Mouse (Mus musculus) T-helper 2 cell (primary cell): ENCODE data around the gene Dnaaf5.

ENCODE experiments used
- in situ Hi-C: fragments of 300-600 bp; cut with MboI, MseI; formaldehyde crosslinking; loops from one replicate; pipeline ENCODE4 v1.15.1; 2025; ENCODE audit warnings: high pct_unique_total_duplicates

The Dnaaf5 gene

DNA sequence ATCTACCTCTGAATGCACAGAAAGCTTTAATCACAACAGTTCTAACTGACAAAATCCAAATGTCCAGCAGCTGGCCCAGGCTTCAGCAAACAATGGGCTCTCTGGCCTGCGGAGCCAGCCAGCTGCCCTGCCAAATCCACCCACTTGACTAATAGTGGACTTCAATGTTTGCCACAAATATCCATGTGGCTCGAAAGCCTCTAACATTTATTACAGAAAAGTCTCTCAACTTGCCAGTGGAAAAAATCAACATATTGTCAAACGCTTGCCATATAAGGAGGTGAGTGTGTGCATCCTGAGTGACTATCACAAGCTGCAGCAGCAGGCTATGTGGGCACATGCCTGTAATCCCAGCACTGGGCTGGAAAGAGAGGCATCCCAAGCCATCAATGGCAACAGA is 48.8 kb downstream of the Dnaaf5 start:
- in situ Hi-C loops: no loop called here

DNA sequence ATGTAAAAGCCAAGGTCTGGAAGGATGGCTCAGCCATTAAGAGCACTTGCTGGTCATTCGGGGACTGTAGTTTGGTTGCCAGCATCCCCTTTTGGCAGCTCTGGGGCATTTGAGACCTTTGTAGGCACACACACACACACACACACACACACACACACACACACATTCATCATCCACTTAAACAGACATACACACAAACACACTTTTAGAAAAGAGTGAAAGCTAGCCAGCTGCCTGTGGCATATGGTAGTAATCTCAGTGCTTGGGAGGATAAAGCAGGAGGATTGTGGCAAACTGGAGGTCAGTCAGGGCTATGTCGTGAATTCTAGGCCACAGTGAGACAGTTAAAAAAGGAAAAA is 49.6 kb downstream of the Dnaaf5 start:
- in situ Hi-C loops: no loop called here

DNA sequence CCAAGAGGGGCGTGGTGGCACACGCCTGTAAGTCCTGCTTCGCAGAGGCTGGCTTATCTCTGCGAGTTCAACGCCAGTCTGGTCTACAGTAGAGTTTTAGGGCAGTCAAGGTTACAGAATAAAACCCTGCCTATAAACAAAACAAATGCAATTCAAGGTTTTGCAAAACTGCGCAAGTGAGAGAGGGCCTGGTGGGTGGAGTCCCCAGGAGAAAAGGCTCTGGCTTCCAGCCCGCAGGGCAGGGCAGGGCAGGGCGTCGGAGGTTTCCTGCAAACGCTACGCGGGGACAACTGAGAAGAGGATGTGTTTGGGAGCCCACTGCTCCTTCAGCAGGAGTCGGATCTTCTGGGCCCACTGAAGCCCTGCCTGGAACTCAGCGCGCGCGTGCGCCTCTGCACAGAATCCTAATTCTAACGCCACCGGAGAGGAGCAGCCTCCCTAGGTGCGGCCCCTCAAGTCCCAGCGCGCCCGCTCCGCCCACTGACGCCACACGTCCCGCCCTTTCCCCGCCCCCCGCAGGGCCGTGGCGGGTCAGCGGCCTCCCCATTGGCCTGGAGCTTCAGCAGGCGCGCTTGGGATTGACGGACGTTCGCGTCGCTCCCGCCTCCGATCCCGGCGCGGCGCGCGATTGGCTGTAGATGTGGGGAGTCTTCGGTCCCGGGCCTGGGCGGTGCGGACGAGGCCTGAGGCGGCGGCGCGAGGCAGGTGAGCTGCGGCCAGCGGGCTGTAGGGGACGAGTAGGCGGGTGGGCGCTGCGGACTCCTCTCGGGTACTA is 50.2 kb downstream of the Dnaaf5 start, which contains the start of gene Sun1:
Gene Sun1 (plus strand): TSS at position 643 of the 775 bp plus-strand sequence.
- in situ Hi-C loops: loop anchor here (5.0 kb wide), 1 partner anchor 47 kb away; no protein-coding TSS in a partner anchor

DNA sequence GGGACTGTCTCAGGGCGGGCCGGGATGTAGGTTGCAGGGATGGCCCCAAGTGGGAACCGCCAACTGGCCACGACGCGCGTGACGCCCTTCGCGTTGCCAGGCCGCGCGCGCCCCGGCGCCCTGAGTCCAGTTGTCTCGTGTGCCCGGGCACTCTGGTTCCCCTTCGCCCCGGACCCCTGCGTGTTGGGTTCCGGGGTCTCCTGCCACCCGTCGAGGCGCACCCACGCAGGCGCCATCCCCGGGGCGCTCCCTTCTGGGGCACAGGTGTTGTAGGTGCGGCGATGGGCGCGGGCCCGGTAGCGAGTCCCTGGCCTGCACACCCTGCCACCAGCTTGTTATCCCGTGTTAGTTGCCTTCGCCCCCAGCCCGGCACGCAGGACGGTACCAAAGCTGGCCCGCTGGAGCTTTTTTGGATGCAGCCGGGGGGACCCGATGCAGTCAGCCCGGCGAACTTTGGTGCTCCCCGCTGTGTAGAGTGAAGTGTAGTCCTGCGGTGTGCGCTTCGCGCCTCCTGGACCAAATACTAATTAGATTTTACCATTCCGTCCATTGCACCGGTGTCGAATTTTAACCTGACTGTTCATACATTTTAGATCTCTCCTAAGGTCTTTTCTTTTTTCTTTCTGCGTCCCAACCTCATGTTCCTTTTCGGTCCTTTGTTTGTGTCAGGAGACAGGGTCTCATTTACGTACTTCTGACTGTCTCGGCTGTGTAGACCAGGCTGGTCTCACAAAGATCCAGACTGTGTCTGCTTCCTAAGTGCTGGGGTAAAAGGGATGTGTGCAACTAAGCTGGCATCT is 50.9 kb downstream of the Dnaaf5 start:
- in situ Hi-C loops: loop anchor here (5.0 kb wide), 1 partner anchor 46 kb away; no protein-coding TSS in a partner anchor

DNA sequence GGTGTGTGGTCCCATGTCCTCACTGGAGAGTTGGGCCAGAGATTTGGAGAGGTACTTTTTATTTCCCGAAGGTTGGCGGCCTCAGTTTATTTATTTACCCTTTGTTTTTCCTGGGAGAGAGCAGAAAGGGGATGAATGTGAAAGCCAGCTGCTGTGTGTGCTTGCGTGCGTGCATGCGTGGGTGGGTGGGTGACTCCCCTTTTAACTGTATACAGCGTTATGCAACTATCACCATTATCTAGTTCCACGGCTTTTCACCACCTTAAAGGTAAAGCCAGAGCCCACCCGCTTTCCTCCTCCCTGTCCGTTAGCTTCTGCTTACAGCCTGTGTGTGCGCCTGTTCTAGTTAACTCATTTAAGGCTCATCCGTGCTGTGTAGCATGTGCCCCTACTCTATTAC is 52.1 kb downstream of the Dnaaf5 start:
- in situ Hi-C loops: loop anchor here (5.0 kb wide), 1 partner anchor 45 kb away; no protein-coding TSS in a partner anchor

DNA sequence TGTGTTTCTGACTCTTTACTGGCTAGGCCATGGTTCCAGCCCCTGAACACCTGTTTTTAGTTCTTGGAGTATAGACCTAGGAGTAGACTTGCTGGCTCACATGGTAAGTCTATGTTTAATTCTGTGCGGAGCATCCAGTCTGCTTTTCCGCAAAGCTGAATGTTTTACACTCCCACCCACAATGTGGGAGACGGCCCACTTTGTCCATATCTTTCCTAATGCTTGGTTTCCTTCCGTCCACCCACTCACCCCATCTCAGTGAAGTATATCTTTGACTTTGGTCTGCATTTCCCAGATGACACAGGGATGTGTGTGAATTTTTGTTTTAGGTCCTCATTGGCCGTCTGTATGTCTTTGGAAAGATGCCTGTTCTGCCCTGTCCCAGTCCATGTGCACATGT is 53.3 kb downstream of the Dnaaf5 start:
- in situ Hi-C loops: loop anchor here (5.0 kb wide), 1 partner anchor 44 kb away; no protein-coding TSS in a partner anchor

DNA sequence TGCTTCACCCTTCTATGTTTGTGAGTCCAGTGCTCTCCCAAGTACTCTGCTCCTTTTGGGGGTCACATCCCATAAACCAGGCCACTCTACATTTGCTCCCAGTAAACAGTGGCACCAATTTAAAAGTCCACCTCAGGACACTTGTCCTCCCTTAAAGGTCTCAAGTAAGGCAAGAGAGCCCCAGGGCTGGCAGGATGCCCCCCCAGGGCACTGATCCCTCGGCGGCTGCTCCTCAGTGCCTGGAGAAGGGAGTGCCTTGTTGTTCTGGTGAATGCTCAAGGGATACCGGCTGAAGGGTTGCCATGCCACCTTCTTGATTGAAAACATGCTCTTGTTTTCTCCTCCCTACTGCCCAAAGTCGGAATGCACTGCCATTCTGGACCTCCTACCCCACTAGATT is 56.1 kb downstream of the Dnaaf5 start:
- in situ Hi-C loops: no loop called here

DNA sequence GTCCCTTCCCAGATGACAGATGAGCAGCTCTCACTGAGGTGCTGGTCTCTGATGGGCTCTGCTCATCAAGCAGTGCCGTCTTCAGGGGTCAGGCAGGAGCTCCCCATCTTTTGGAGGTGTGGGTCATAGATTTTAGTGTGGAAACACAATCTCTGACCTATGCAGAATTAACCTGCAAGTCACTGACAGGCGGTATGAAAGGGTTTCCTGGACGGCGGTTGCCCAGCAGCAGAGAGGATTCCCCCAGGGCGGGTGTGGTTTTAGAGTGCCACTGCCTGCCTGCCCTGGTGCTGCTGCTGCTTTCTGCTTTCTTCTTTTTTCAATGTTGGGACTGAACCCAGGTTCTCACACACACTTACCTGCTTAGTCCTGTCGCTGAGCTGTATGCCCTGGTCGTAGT is 56.5 kb downstream of the Dnaaf5 start:
- in situ Hi-C loops: no loop called here

DNA sequence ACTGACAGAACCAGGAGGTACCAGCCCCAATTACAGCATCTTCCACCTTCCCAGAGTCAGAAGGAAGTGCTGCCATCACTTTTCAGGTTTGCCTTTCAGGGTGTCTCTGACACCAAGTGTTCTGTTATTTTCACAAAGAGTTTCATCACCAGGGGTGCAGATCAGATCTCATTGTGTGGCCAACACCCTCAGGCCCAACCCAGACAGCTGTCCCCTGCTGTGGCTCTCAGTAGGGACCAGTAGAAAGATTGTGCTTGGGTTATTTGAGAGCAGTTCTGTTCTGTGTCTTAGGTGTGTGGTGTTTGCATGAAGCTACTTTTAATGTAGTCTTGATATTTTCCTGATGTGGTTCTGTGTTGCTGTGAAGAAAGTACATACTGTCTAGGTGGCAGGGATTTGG is 58.2 kb downstream of the Dnaaf5 start:
- in situ Hi-C loops: no loop called here

DNA sequence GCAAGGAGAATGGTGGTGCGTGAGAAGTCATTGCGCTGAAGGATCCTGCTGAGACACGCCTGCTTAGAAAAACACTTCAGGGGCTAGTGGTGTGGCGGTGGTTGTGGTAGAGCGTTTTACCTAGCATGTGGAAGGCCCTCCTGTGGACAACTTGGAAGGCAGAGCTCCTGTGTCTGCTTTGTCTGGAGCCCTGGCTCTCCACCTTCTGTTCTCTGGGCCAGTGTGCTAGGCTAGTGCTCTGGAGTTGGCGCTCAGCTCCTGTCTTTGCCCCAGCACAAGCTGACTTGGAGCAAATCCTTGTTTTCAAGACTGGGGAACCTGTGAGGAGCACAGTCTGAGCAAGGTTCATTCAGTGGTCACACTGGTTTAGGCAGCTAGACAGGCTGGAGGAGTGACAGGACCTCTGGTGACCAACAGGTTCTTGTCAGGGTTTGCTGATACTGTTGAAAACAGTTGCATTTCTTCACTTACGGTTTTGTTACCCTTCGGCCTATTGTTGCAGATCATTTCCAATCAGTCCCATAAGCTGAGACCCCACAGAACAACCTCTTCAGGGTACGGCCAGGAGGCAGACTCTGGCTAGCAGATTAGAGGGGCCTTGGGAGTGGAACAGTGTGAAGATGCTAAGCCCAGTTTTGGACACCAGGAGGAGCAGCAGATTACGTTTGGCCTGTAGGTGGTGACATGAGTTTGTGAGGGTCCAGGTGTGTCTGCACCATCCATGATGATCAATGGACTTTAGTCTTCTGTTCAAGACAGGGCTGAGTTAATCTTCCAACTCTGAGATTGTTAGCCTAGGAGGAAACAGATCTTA is 59.1 kb downstream of the Dnaaf5 start:
- in situ Hi-C loops: no loop called here

DNA sequence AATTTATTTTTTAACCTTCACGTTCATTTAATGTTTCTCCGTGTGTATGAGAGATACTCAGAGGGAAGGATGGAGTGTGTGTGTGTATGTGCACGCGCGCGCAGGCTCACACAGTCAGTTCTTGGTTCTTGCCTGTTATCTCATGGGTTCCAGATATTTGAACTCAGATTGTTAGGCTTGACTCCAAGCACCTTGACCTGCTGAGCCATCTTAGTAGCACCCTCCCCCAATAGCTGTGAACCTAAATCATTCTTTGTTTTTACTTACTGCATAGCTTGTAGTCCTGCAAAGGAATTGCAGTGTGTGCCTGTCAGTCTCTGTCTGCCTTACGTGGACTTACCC is 59.6 kb downstream of the Dnaaf5 start:
- in situ Hi-C loops: no loop called here

DNA sequence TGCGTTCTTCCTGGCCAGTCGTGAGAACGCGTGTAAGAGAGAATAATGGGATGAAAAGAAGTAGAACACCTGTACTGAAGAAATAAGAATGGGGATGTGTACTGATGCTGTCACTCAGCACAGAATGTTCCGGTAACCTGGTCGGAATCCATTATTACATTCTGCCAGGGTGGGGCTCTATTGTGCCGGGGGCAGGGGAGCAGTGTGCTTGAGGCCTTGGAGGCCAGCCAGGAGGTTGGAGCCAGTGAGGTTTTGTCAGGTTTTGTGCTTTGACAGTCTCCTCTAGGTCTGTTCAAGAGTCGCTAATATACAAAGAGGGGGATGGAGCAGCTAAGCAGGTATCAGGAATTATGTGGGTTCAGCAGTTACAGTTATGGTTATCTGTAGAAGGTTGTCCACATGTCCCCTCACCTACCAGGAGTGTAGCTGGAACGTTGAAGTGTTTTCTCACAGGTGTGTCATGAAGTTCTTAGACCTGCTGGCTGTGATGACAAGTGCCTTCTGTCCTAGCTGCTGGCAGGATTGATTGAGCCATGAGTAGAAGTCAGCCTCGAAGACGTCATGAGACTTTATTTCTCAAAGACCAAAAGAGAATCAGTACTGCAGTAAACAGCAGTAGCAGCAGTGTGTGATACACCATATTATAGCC is 61.8 kb downstream of the Dnaaf5 start:
- in situ Hi-C loops: no loop called here

DNA sequence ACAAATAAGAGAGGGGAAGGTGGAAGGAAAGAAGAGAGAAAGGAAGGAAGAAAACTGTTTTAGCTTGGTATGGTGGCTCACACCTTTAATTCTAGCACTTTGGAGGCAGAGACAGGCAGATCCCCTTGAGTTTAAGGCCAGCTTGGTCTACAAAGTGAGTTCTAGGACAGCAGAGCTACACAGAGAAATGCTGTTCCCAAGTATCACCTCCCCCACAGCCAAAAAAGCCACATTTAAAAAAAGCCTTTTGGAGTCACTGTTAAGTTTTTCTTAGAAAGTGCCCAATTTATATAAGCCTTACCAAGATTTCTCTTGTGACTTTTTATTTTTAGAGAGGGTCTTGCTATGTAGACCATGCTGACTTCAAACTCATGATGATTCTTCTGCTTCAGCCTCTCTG is 64.3 kb downstream of the Dnaaf5 start:
- in situ Hi-C loops: no loop called here

DNA sequence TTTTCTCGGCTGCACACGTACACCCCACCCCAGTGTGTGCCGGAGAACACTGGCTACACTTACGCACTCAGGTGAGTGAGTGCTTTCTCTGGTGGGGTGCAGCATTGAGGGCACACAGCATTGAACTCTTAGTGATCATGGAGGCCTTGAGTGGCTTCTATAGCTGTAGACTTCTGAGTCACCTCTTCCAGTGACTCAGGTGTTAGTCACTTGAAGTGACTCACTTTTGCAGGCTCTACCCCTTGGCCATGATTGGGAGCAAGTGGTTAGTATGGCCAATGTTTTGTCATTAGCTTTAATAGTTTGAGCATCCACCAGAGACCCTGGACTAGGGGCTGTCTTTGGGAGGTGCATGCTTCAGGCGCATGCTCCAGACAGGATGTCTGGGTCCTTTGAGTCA is 65.2 kb downstream of the Dnaaf5 start:
- in situ Hi-C loops: no loop called here

DNA sequence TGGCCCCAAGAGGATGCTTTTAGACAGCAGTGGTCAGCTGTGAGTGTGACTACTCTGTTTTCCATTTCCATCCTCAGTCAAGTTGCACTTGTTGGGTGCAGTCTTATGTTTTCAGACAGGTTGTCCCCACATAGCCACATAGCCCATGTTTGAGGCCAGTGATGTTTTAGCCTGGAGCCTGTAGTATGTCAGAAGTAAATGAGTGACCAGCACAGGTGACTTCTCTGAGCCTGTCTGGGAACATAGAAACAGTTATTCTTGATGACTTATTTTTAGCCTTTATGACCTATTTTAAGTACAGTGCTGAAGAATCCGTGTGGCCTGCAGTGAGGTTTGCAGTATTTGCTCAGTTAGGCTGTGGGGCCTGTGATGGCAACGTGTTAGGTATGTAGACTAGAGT is 66.1 kb downstream of the Dnaaf5 start:
- in situ Hi-C loops: no loop called here

DNA sequence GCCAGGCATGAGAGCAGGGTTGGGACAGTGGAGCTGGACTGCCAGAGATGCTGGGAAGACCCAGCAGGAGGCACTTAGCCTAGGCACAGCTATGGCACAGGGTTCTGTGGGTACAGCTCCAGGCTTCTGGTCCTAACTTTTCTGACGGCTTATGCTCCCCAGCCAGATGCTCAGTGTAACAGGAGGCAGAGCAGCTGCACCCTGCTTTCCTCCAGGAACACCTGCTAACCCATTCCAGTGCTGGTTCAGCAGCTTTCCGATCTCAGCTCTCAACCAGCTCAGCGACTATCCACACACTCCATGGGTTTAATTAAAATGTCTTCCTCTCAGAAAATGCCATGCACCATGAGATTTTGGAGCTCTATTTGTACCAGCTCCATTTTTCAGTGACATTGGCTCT is 66.8 kb downstream of the Dnaaf5 start:
- in situ Hi-C loops: no loop called here

DNA sequence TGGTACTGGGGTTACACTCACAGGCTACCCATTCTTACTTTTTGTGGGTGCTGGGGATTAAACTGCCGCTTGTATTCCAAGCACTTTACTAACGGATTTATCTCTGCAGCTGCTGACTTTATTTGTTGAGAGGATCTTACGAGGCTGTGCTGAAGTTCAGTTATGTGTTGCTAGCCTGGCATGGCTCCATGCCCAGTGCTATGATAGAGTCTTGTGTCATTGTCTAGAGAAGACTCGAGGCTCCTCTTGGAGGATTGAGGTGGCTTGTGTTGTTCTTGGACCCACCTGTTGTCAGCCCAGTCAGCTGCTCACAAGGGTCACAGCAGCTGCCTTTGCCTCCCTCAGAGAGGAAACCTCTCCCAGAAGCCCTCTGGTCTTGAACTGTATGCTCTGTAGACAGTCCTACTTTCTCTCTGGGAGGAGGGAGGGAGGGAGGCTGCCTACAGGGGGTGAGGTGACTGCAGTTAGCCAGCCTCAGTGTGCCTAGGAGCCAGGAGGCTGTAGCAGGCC is 70.0 kb downstream of the Dnaaf5 start:
- in situ Hi-C loops: no loop called here

DNA sequence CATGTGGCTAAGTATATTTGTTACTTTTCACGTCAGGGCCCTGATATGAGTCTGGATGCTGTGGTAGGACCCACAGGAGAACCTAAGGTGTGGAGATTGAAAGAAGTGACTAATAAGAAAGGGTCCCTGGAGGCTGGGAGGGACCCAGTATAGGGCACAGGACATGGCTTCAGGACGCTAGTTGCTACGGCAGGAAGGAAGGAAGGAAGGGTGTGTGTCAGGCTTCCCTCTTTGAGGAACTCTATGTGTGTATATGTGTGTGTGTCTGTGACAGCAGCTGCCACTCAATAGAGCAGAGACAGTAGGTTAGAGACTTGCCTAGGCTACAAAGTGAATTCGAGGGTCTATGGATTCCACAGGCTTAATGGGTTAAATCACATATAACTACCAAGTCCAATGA is 70.6 kb downstream of the Dnaaf5 start:
- in situ Hi-C loops: no loop called here

DNA sequence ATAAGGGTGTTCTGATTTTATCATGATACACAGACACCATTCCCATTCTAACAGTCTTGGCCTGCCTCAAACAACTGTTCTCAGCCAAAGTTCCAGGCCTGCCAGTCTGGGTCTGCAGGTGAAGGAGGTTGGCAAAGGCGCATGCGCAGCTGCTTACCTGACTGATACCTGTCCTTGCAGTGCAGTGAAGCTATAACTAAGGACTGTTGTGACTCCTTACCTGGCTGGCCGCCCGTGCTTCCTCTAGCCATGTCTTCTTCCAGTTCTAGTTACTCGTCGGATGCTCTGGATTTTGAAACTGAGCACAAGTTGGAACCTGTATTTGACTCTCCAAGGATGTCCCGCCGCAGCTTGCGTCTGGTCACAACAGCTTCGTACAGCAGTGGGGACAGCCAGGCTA is 73.3 kb downstream of the Dnaaf5 start:
- in situ Hi-C loops: no loop called here

DNA sequence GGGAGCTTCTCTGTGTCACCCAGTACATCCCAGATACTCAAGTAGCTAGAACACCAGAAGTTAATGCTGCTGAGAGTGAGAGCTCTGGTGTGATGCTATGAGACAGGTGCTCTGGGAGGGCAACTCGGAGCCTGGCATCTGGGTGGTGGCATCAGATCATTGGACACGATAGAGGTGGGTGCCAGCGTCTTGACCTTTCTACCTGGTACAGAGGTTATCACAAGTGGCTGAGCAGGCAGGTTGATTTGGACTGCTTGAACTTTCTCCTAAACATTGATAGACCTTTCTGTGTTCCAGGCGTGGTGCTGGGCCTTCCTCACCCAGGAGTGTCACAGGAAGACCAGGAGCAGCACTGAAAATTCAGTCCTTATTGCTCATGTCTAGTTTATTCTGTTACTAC is 77.2 kb downstream of the Dnaaf5 start:
- in situ Hi-C loops: no loop called here

DNA sequence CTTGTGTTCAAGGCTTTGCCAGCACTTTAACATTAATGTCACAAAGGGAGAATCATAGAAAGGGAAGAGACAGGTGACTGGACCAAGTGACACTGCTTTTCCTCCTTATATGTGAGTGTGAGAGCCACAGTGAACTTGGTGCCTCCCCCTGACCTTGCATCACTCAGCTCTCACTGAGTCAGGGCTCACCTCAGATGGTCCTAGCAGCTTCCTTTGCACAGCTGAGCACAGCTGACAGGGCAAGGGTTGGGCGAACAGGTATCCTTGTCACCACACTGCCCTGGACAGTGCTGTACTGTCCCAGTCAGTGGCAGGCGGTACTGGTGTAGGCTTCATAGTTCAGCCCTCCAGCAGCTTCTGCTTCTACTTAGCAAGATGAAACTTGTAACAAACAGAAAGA is 77.6 kb downstream of the Dnaaf5 start:
- in situ Hi-C loops: no loop called here
